Mouse (Mus musculus): ENCODE data around the gene Glipr1. TPM values are rescaled to one million over a fixed set of nuclear protein-coding genes. Genes with fewer than 3 reads are reported as not detected.

The Glipr1 gene
- total RNA-seq, 1 experiment, result 23.9 TPM

GRCm38 (mm10) chr10:111999765-112000164 is 2.7 kb downstream of the Glipr1 start:
- Histone ChIP-seq H3K4me3 (ENCODE audit: insufficient read depth in 1 of 2, low read depth in 1 of 2, low read length in 2 of 2, poor library complexity in 1 of 2, severe bottlenecking in 1 of 2) (no peak overlapping the region), H3K9me3 (ENCODE audit: control insufficient read depth, insufficient read depth, low read depth, low read length) (no peaks in the 10 kb centered on the region), H3K9ac (ENCODE audit: insufficient read depth, low read depth, low read length, poor library complexity, severe bottlenecking) (no peak overlapping the region), H3K36me3 (ENCODE audit: control insufficient read depth, insufficient read depth, low read length, poor library complexity, severe bottlenecking) (no peaks in the 10 kb centered on the region), H3K4me1 (ENCODE audit: control insufficient read depth in 2 of 2, insufficient read depth in 2 of 2, low read length in 2 of 2, poor library complexity in 1 of 2) (no peaks in the 10 kb centered on the region), H3K27ac (ENCODE audit: insufficient read depth, low read depth, low read length, poor library complexity, severe bottlenecking) (no peak overlapping the region)
- no peak for DNase-seq (ENCODE audit: low read depth, low spot score)
- TF ChIP-seq ZC3H11A (IDR thresholded peaks at IDR 0.05; ENCODE audit: borderline replicate concordance, low read depth, low read length), result no peak
- no peak for TF ChIP-seq MAFK (IDR thresholded peaks at IDR 0.05; ENCODE audit: insufficient read depth, low read depth, low read length)
- no peak for TF ChIP-seq ZNF384 (IDR thresholded peaks at IDR 0.05; ENCODE audit: low read depth, low read length)
- no peak for TF ChIP-seq CHD2 (IDR thresholded peaks at IDR 0.05; ENCODE audit: low read depth, low read length)
- no peak for TF ChIP-seq HCFC1 (IDR thresholded peaks at IDR 0.05; ENCODE audit: borderline replicate concordance, insufficient read depth, low read length)
- in situ Hi-C loops (cut with MboI; ENCODE audit: low sequenced_read_pairs in 2 of 2, unreplicated experiment in 2 of 2), result no loop called here

GRCm38 (mm10) chr10:111997671-111998070 is 4.8 kb downstream of the Glipr1 start:
- no peak for TF ChIP-seq MAFK (IDR thresholded peaks at IDR 0.05; ENCODE audit: insufficient read depth, low read depth, low read length)
- no peak for TF ChIP-seq HCFC1 (IDR thresholded peaks at IDR 0.05; ENCODE audit: borderline replicate concordance, insufficient read depth, low read length)
- TF ChIP-seq CHD2 (IDR thresholded peaks at IDR 0.05; ENCODE audit: low read depth, low read length), result no peak
- TF ChIP-seq ZC3H11A (IDR thresholded peaks at IDR 0.05; ENCODE audit: borderline replicate concordance, low read depth, low read length), result no peak
- TF ChIP-seq ZNF384 (IDR thresholded peaks at IDR 0.05; ENCODE audit: low read depth, low read length), result no peak
- no peak overlapping the region for H3K4me3 ChIP-seq (ENCODE audit: insufficient read depth in 1 of 2, low read depth in 1 of 2, low read length in 2 of 2, poor library complexity in 1 of 2, severe bottlenecking in 1 of 2)
- no peak for DNase-seq (ENCODE audit: low read depth, low spot score)
- H3K9ac ChIP-seq (ENCODE audit: insufficient read depth, low read depth, low read length, poor library complexity, severe bottlenecking), result no peak overlapping the region
- in situ Hi-C loops (cut with MboI; ENCODE audit: low sequenced_read_pairs in 2 of 2, unreplicated experiment in 2 of 2), result no loop called here
- no peaks in the 10 kb centered on the region for H3K9me3 ChIP-seq (ENCODE audit: control insufficient read depth, insufficient read depth, low read depth, low read length)
- no peaks in the 10 kb centered on the region for H3K4me1 ChIP-seq (ENCODE audit: control insufficient read depth in 2 of 2, insufficient read depth in 2 of 2, low read length in 2 of 2, poor library complexity in 1 of 2)
- H3K36me3 ChIP-seq (ENCODE audit: control insufficient read depth, insufficient read depth, low read length, poor library complexity, severe bottlenecking), result no peaks in the 10 kb centered on the region
- H3K27ac ChIP-seq (ENCODE audit: insufficient read depth, low read depth, low read length, poor library complexity, severe bottlenecking), result no peak overlapping the region

- no peak overlapping the region for H3K27ac ChIP-seq (ENCODE audit: insufficient read depth, low read depth, low read length, poor library complexity, severe bottlenecking)
- in situ Hi-C loops (cut with MboI; ENCODE audit: low sequenced_read_pairs in 2 of 2, unreplicated experiment in 2 of 2), result no loop called here
- DNase-seq (ENCODE audit: low read depth, low spot score), result no peak
These were observed 5.5 kb downstream of the Glipr1 start for GRCm38 (mm10) chr10:111996911-111997347.

GRCm38 (mm10) chr10:111996549-111996904 is 5.9 kb downstream of the Glipr1 start:
- DNase-seq (ENCODE audit: low read depth, low spot score), result no peak
- Histone ChIP-seq H3K4me3 (ENCODE audit: insufficient read depth in 1 of 2, low read depth in 1 of 2, low read length in 2 of 2, poor library complexity in 1 of 2, severe bottlenecking in 1 of 2) (no peak overlapping the region), H3K27ac (ENCODE audit: insufficient read depth, low read depth, low read length, poor library complexity, severe bottlenecking) (no peak overlapping the region), H3K9me3 (ENCODE audit: control insufficient read depth, insufficient read depth, low read depth, low read length) (no peaks in the 10 kb centered on the region), H3K4me1 (ENCODE audit: control insufficient read depth in 2 of 2, insufficient read depth in 2 of 2, low read length in 2 of 2, poor library complexity in 1 of 2) (no peaks in the 10 kb centered on the region), H3K36me3 (ENCODE audit: control insufficient read depth, insufficient read depth, low read length, poor library complexity, severe bottlenecking) (no peaks in the 10 kb centered on the region), H3K9ac (ENCODE audit: insufficient read depth, low read depth, low read length, poor library complexity, severe bottlenecking) (no peak overlapping the region)
- in situ Hi-C loops (cut with MboI; ENCODE audit: low sequenced_read_pairs in 2 of 2, unreplicated experiment in 2 of 2), result no loop called here
- TF ChIP-seq ZNF384 (IDR thresholded peaks at IDR 0.05; ENCODE audit: low read depth, low read length), result no peak
- no peak for TF ChIP-seq MAFK (IDR thresholded peaks at IDR 0.05; ENCODE audit: insufficient read depth, low read depth, low read length)
- no peak for TF ChIP-seq ZC3H11A (IDR thresholded peaks at IDR 0.05; ENCODE audit: borderline replicate concordance, low read depth, low read length)
- no peak for TF ChIP-seq CHD2 (IDR thresholded peaks at IDR 0.05; ENCODE audit: low read depth, low read length)
- no peak for TF ChIP-seq HCFC1 (IDR thresholded peaks at IDR 0.05; ENCODE audit: borderline replicate concordance, insufficient read depth, low read length)

More at GRCm38 (mm10) chr10:111996911-111997347, 5.5 kb downstream of the Glipr1 start:
- H3K9me3 ChIP-seq (ENCODE audit: control insufficient read depth, insufficient read depth, low read depth, low read length), result no peaks in the 10 kb centered on the region
- H3K4me3 ChIP-seq (ENCODE audit: insufficient read depth in 1 of 2, low read depth in 1 of 2, low read length in 2 of 2, poor library complexity in 1 of 2, severe bottlenecking in 1 of 2), result no peak overlapping the region
- TF ChIP-seq CHD2 (IDR thresholded peaks at IDR 0.05; ENCODE audit: low read depth, low read length), result no peak
- TF ChIP-seq ZNF384 (IDR thresholded peaks at IDR 0.05; ENCODE audit: low read depth, low read length), result no peak
- TF ChIP-seq HCFC1 (IDR thresholded peaks at IDR 0.05; ENCODE audit: borderline replicate concordance, insufficient read depth, low read length), result no peak
- TF ChIP-seq ZC3H11A (IDR thresholded peaks at IDR 0.05; ENCODE audit: borderline replicate concordance, low read depth, low read length), result no peak
- TF ChIP-seq MAFK (IDR thresholded peaks at IDR 0.05; ENCODE audit: insufficient read depth, low read depth, low read length), result no peak
- no peaks in the 10 kb centered on the region for H3K36me3 ChIP-seq (ENCODE audit: control insufficient read depth, insufficient read depth, low read length, poor library complexity, severe bottlenecking)
- no peaks in the 10 kb centered on the region for H3K4me1 ChIP-seq (ENCODE audit: control insufficient read depth in 2 of 2, insufficient read depth in 2 of 2, low read length in 2 of 2, poor library complexity in 1 of 2)
- H3K9ac ChIP-seq (ENCODE audit: insufficient read depth, low read depth, low read length, poor library complexity, severe bottlenecking), result no peak overlapping the region

All from ES-E14 (cell line).